Mouse (Mus musculus): ENCODE measurements around the gene Myh9. TPM values are rescaled to one million over a fixed set of nuclear protein-coding genes. Genes with fewer than 3 reads are reported as not detected.
"Not testable (repeated sequence)": the region's sequence is repeated elsewhere in the genome, so short reads cannot be mapped to it uniquely, and the experiment has no call there.

The Myh9 gene
- polyA plus RNA-seq, 1 experiment from 2014 or later: 59.3 TPM

DNA sequence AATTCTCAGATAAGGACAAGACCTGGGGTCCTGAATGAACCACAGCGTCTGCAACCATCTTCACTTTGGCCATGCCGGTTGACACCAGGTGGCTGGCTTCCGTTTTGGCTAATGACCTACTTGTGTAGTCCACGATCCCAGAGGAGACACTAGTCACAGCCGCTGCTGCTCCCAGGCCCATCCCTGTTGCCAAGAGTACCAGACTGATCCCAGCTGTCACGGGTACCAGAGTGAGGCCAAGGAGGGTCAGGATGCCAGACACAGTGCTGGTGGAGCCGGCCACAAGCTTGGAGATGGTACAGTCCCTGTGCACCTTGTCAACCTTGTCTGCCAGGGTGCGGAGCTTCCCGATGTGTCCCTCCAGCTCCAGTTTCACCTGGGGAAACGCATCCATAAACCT, 92.3 kb downstream of the Myh9 start:
- Histone ChIP-seq H3K9ac (replicated peaks; ENCODE audit: low read depth) (no peak overlapping the region), H3K27ac (ENCODE audit: low read length) (no peak overlapping the region), H3K36me3 (ENCODE audit: insufficient read depth, low read length) (no peaks in the 10 kb centered on the region), H3K4me3 (ENCODE audit: low read depth, low read length) (no peak overlapping the region), H3K4me2 (replicated peaks; ENCODE audit: low read depth, low read length) (no peak overlapping the region), H3K9me3 (ENCODE audit: low read length) (no peaks in the 10 kb centered on the region), H3K4me1 (ENCODE audit: insufficient read depth, low read depth, low read length) (no peaks in the 10 kb centered on the region), H3K27me3 (replicated peaks; ENCODE audit: insufficient read depth, low read length) (no peaks in the 10 kb centered on the region)
- WGBS: 82% methylated on average over 10 of the region's 10 CpGs
- no peak for ATAC-seq
- no peak for TF ChIP-seq CTCF (IDR thresholded peaks at IDR 0.05)
- TF ChIP-seq EP300 (IDR thresholded peaks at IDR 0.05): no peak
- DNase-seq (ENCODE audit: low spot score): no peak

DNA sequence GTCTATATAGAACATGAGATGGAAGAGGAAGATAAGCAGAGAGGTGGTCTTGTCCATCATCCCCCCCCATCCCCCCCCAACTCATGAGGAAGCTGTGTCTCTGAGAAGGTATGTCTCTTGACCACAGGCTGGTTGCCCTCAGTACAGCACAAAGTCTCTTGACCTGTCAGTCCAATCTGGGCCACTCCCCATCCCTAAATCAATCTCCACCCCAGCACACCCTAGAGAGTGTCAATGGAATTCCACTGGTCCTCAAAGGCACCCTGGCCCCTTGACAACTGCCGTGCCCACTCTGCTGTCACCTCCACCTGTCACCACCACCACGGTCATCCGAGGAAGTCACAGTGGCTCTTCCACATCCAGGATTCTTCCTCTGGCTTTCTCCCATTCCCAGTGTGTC, 93.6 kb downstream of the Myh9 start:
- ATAC-seq: no peak
- TF ChIP-seq EP300 (IDR thresholded peaks at IDR 0.05) (no peak), CTCF (IDR thresholded peaks at IDR 0.05) (no peak)
- 62% methylated on average over 3 of the region's 3 CpGs for WGBS
- H3K36me3 ChIP-seq (ENCODE audit: insufficient read depth, low read length): no peaks in the 10 kb centered on the region
- no peak for DNase-seq (ENCODE audit: low spot score)
- no peaks in the 10 kb centered on the region for H3K27me3 ChIP-seq (replicated peaks; ENCODE audit: insufficient read depth, low read length)
- no peaks in the 10 kb centered on the region for H3K4me1 ChIP-seq (ENCODE audit: insufficient read depth, low read depth, low read length)
- H3K4me3 ChIP-seq (ENCODE audit: low read depth, low read length): no peak overlapping the region
- H3K9me3 ChIP-seq (ENCODE audit: low read length): no peaks in the 10 kb centered on the region
- no peak overlapping the region for H3K4me2 ChIP-seq (replicated peaks; ENCODE audit: low read depth, low read length)
- no peak overlapping the region for H3K9ac ChIP-seq (replicated peaks; ENCODE audit: low read depth)
- H3K27ac ChIP-seq (ENCODE audit: low read length): no peak overlapping the region

DNA sequence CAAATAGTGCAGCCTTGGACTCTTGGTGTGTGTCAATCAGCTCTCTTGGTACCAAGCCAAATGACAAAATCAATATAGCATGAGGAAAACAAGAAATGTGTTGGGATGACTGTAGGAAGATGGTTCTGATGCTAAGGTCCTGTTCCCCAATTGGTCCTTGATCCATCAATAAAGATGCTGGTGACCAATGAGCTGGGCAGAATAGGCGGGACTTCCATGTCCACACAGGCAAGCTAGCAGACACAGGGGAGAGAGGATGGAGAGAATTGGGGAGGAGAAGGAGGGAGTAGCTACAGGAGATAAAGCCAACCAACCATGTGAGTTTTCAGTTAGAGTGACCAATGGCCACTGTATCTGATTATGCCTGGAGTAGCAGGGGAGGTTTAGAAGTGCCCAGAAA, 95.6 kb downstream of the Myh9 start:
- H3K9ac ChIP-seq (replicated peaks; ENCODE audit: low read depth): no peak overlapping the region
- no peaks in the 10 kb centered on the region for H3K9me3 ChIP-seq (ENCODE audit: low read length)
- H3K4me3 ChIP-seq (ENCODE audit: low read depth, low read length): no peak overlapping the region
- DNase-seq (ENCODE audit: low spot score): no peak
- TF ChIP-seq CTCF (IDR thresholded peaks at IDR 0.05): no peak
- TF ChIP-seq EP300 (IDR thresholded peaks at IDR 0.05): no peak
- 81% methylated on average over 1 of the region's 1 CpGs for WGBS
- no peaks in the 10 kb centered on the region for H3K4me1 ChIP-seq (ENCODE audit: insufficient read depth, low read depth, low read length)
- H3K36me3 ChIP-seq (ENCODE audit: insufficient read depth, low read length): no peaks in the 10 kb centered on the region
- H3K27me3 ChIP-seq (replicated peaks; ENCODE audit: insufficient read depth, low read length): no peaks in the 10 kb centered on the region
- H3K4me2 ChIP-seq (replicated peaks; ENCODE audit: low read depth, low read length): no peak overlapping the region
- no peak for ATAC-seq
- H3K27ac ChIP-seq (ENCODE audit: low read length): no peak overlapping the region

DNA sequence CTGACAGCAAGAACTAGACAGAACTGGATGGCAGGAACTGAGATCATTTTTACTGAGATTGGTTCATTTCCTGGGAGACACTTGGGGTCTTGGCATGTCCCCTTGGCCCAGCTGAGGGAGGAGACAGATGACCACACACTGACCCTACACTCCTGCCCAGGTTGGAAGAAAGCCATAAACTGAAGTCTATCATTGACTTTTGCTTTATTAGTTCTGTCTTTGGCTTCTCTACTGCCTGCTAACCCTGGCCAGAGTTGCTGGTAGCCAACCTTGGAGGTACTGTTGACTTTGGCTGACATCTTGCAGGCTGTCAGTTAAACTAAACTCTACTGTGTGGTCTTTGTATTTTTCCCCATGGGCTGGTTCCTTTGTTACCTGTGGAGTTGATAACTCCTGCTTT, 96.9 kb downstream of the Myh9 start:
- Histone ChIP-seq H3K4me2 (replicated peaks; ENCODE audit: low read depth, low read length) (no peak overlapping the region), H3K27ac (ENCODE audit: low read length) (no peak overlapping the region), H3K4me1 (ENCODE audit: insufficient read depth, low read depth, low read length) (no peaks in the 10 kb centered on the region), H3K27me3 (replicated peaks; ENCODE audit: insufficient read depth, low read length) (no peaks in the 10 kb centered on the region), H3K36me3 (ENCODE audit: insufficient read depth, low read length) (no peaks in the 10 kb centered on the region), H3K9me3 (ENCODE audit: low read length) (no peaks in the 10 kb centered on the region), H3K4me3 (ENCODE audit: low read depth, low read length) (no peak overlapping the region), H3K9ac (replicated peaks; ENCODE audit: low read depth) (no peak overlapping the region)
- DNase-seq (ENCODE audit: low spot score): no peak
- TF ChIP-seq CTCF (IDR thresholded peaks at IDR 0.05) (no peak), EP300 (IDR thresholded peaks at IDR 0.05) (no peak)
- ATAC-seq: no peak

DNA sequence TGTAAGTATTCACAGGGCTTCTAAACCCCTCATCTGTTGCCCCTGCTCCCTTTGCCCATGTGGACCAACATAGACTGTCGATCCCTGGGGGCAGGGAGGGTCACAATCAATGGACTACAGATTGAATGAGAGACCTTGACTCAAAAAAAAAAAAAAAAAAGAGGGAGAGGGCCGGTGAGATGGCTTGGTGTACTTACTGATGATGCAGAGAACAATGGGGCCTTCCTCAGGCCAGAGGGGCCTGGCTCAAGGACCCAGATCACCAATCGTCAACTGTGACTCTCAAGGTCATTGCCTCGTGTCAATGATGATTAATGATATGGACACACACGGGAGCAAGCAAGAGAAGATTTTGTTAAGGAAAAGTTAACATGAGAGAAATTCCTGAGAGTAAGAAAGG, 97.3 kb downstream of the Myh9 start:
- no peak overlapping the region for H3K4me2 ChIP-seq (replicated peaks; ENCODE audit: low read depth, low read length)
- no peaks in the 10 kb centered on the region for H3K27me3 ChIP-seq (replicated peaks; ENCODE audit: insufficient read depth, low read length)
- TF ChIP-seq EP300 (IDR thresholded peaks at IDR 0.05) (no peak), CTCF (IDR thresholded peaks at IDR 0.05) (no peak)
- no peaks in the 10 kb centered on the region for H3K9me3 ChIP-seq (ENCODE audit: low read length)
- H3K4me1 ChIP-seq (ENCODE audit: insufficient read depth, low read depth, low read length): no peaks in the 10 kb centered on the region
- WGBS: 19% methylated on average over 5 of the region's 5 CpGs
- ATAC-seq (no peak), DNase-seq (ENCODE audit: low spot score) (no peak)
- no peak overlapping the region for H3K4me3 ChIP-seq (ENCODE audit: low read depth, low read length)
- H3K27ac ChIP-seq (ENCODE audit: low read length): no peak overlapping the region
- H3K9ac ChIP-seq (replicated peaks; ENCODE audit: low read depth): no peak overlapping the region
- no peaks in the 10 kb centered on the region for H3K36me3 ChIP-seq (ENCODE audit: insufficient read depth, low read length)

- H3K36me3 ChIP-seq (ENCODE audit: insufficient read depth, low read length); H3K4me2 ChIP-seq (replicated peaks; ENCODE audit: low read depth, low read length); H3K27ac ChIP-seq (ENCODE audit: low read length); H3K9me3 ChIP-seq (ENCODE audit: low read length); H3K4me3 ChIP-seq (ENCODE audit: low read depth, low read length); H3K4me1 ChIP-seq (ENCODE audit: insufficient read depth, low read depth, low read length); DNase-seq (ENCODE audit: low spot score); H3K9ac ChIP-seq (replicated peaks; ENCODE audit: low read depth); ATAC-seq; H3K27me3 ChIP-seq (replicated peaks; ENCODE audit: insufficient read depth, low read length): not testable (repeated sequence)
- WGBS: 75% methylated on average over 6 of the region's 6 CpGs
Measured at GRCm38 (mm10) chr15:77741556-77741955, 100.4 kb downstream of the Myh9 start.

- ATAC-seq: peak; percentile 59; the same call in 1 of the 2 replicates
- Histone ChIP-seq H3K4me2 (replicated peaks; ENCODE audit: low read depth, low read length) (no peak overlapping the region), H3K27ac (ENCODE audit: low read length) (no peak overlapping the region), H3K36me3 (ENCODE audit: insufficient read depth, low read length) (no peaks in the 10 kb centered on the region), H3K9ac (replicated peaks; ENCODE audit: low read depth) (no peak overlapping the region), H3K4me1 (ENCODE audit: insufficient read depth, low read depth, low read length) (no peaks in the 10 kb centered on the region), H3K4me3 (ENCODE audit: low read depth, low read length) (no peak overlapping the region), H3K9me3 (ENCODE audit: low read length) (no peaks in the 10 kb centered on the region), H3K27me3 (replicated peaks; ENCODE audit: insufficient read depth, low read length) (no peaks in the 10 kb centered on the region)
- WGBS: 68% methylated on average over 9 of the region's 9 CpGs
- TF ChIP-seq EP300 (IDR thresholded peaks at IDR 0.05): no peak
- TF ChIP-seq CTCF (IDR thresholded peaks at IDR 0.05): peak; percentile 66
- DNase-seq (ENCODE audit: low spot score): peak; percentile 34
Measured at GRCm38 (mm10) chr15:77740511-77741297, 101.3 kb downstream of the Myh9 start.

GRCm38 (mm10) chr15:77733903-77734302, 108.1 kb downstream of the Myh9 start:
- not testable (repeated sequence) for DNase-seq (ENCODE audit: low spot score); H3K36me3 ChIP-seq (ENCODE audit: insufficient read depth, low read length); H3K27ac ChIP-seq (ENCODE audit: low read length); H3K4me2 ChIP-seq (replicated peaks; ENCODE audit: low read depth, low read length); H3K9me3 ChIP-seq (ENCODE audit: low read length); ATAC-seq; H3K4me3 ChIP-seq (ENCODE audit: low read depth, low read length); H3K9ac ChIP-seq (replicated peaks; ENCODE audit: low read depth); H3K27me3 ChIP-seq (replicated peaks; ENCODE audit: insufficient read depth, low read length); H3K4me1 ChIP-seq (ENCODE audit: insufficient read depth, low read depth, low read length)
- WGBS: 30% methylated on average over 4 of the region's 4 CpGs

- not testable (repeated sequence) for H3K4me1 ChIP-seq (ENCODE audit: insufficient read depth, low read depth, low read length); H3K4me3 ChIP-seq (ENCODE audit: low read depth, low read length); H3K9me3 ChIP-seq (ENCODE audit: low read length); H3K9ac ChIP-seq (replicated peaks; ENCODE audit: low read depth); H3K27ac ChIP-seq (ENCODE audit: low read length); H3K27me3 ChIP-seq (replicated peaks; ENCODE audit: insufficient read depth, low read length); H3K4me2 ChIP-seq (replicated peaks; ENCODE audit: low read depth, low read length); H3K36me3 ChIP-seq (ENCODE audit: insufficient read depth, low read length)
- DNase-seq (ENCODE audit: low spot score) (peak; percentile 28), ATAC-seq (peak; percentile 60; the same call in 1 of the 2 replicates)
- 47% methylated on average over 8 of the region's 8 CpGs for WGBS
Measured at GRCm38 (mm10) chr15:77733380-77733779, 108.6 kb downstream of the Myh9 start.

Measured in lung, postnatal 0 days (tissue).